Mouse (Mus musculus) embryonic stem cell, embryonic (primary cell): ENCODE measurements around the gene Ccin.

ENCODE experiments used
- CTCF ChIA-PET, 4 experiments: fragments of 300-600 bp in 2 of 4; fragments of 350-600 bp in 2 of 4; sonication (Branson Sonifier 250); formaldehyde crosslinking; loops; one replicate each; lab custom pipeline; 2022; ENCODE audit warnings: inconsistent platforms in 2 of 4; lab: Charles Lee
- POLR2A ChIA-PET, 4 experiments: fragments of 300-600 bp in 2 of 4; fragments of 350-600 bp in 2 of 4; sonication (Branson Sonifier 250); formaldehyde crosslinking; loops; one replicate each; lab custom pipeline; 2022; ENCODE audit warnings: antibody characterized with exemption in 4 of 4, inconsistent platforms in 1 of 4; lab: Charles Lee

The Ccin gene

GRCm38 (mm10) chr4:43983181-43983580 lies at the start of gene Ccin:
Gene Ccin, plus strand, starts transcription at chr4:43983483.
- ChIA-PET CTCF (interaction anchor here (0.6 to 8.1 kb wide), 15 partner anchors 9 to 554 kb away, joined by 3 to 132 read pairs (median 5); partner anchors contain the start of genes Creb3 (in 1 of the 4) and Tln1 (in 1 of the 4)), POLR2A (interaction anchor here in 3 of 4 experiments (0.9 to 6.2 kb wide), 17 partner anchors 9 to 89 kb away, joined by 3 to 53 read pairs (median 6); partner anchors contain the start of genes Clta (in 1 of the 3) and Glipr2 (in 1 of the 3))

GRCm38 (mm10) chr4:43936186-43936585 lies 47.1 kb upstream of the Ccin start:
- CTCF ChIA-PET, result interaction anchor here in 3 of 4 experiments (0.8 to 1.9 kb wide), 5 partner anchors 10 to 46 kb away, joined by 3 to 6 read pairs (median 4); no protein-coding TSS in a partner anchor
- POLR2A ChIA-PET, result interaction anchor here in 2 of 4 experiments (0.7 to 1.4 kb wide), 7 partner anchors 9 to 40 kb away, joined by 3 to 6 read pairs (median 3); partner anchors contain the start of gene Glipr2 (in 1 of the 2)

GRCm38 (mm10) chr4:43936749-43937674 lies 46.3 kb upstream of the Ccin start:
- CTCF ChIA-PET, result interaction anchor here (0.5 to 1.9 kb wide), 7 partner anchors 11 to 236 kb away, joined by 3 to 9 read pairs (median 4); no protein-coding TSS in a partner anchor
- POLR2A ChIA-PET, result interaction anchor here in 3 of 4 experiments (0.7 to 1.4 kb wide), 9 partner anchors 8 to 39 kb away, joined by 3 to 6 read pairs (median 3); partner anchors contain the start of gene Glipr2 (in 1 of the 3)

GRCm38 (mm10) chr4:43941315-43941714 lies 42.0 kb upstream of the Ccin start:
- ChIA-PET POLR2A (interaction anchor here in 3 of 4 experiments (0.7 to 2.2 kb wide), 11 partner anchors 13 to 71 kb away, joined by 3 to 7 read pairs (median 4); partner anchors contain the start of gene Clta (in 1 of the 3)), CTCF (interaction anchor here in 3 of 4 experiments (0.7 to 2.1 kb wide), 4 partner anchors 16 to 461 kb away, joined by 3 to 8 read pairs (median 4); partner anchors contain the start of gene Ccin (in 1 of the 3))

- POLR2A ChIA-PET, result interaction anchor here (0.9 to 2.2 kb wide), 19 partner anchors 9 to 70 kb away, joined by 3 to 11 read pairs (median 4); partner anchors contain the start of genes Glipr2 (in 2 of the 4), Ccin (in 1 of the 4) and Clta (in 1 of the 4)
- CTCF ChIA-PET, result interaction anchor here (0.6 to 2.1 kb wide), 5 partner anchors 17 to 69 kb away, joined by 3 to 8 read pairs (median 4); partner anchors contain the start of gene Ccin (in 1 of the 4)
Observed at GRCm38 (mm10) chr4:43942421-43942820, 40.9 kb upstream of the Ccin start.

GRCm38 (mm10) chr4:43947571-43947970 lies 35.7 kb upstream of the Ccin start:
- POLR2A ChIA-PET, result interaction anchor here in 1 of 4 experiments (0.5 kb wide), 1 partner anchor 17 kb away, joined by 3 read pairs; no protein-coding TSS in a partner anchor
- CTCF ChIA-PET, result interaction anchor here in 1 of 4 experiments (1.4 kb wide), 1 partner anchor 13 kb away, joined by 3 read pairs; no protein-coding TSS in a partner anchor

- ChIA-PET CTCF (interaction anchor here (0.7 to 3.5 kb wide), 17 partner anchors 11 to 327 kb away, joined by 3 to 14 read pairs (median 4); no protein-coding TSS in a partner anchor), POLR2A (interaction anchor here in 3 of 4 experiments (0.7 to 6.0 kb wide), 26 partner anchors 8 to 395 kb away, joined by 3 to 98 read pairs (median 3); partner anchors contain the start of genes Ccin (in 1 of the 3), Creb3 (in 1 of the 3), Gba2 (in 1 of the 3) and Rgp1 (in 1 of the 3))
Observed at GRCm38 (mm10) chr4:43957292-43957845, 25.9 kb upstream of the Ccin start, which contains the start of gene Glipr2. Gene Glipr2, plus strand, starts transcription at chr4:43957401.

GRCm38 (mm10) chr4:43957846-43958461 lies 25.3 kb upstream of the Ccin start:
- ChIA-PET POLR2A (interaction anchor here (0.7 to 6.0 kb wide), 25 partner anchors 8 to 396 kb away, joined by 3 to 98 read pairs (median 3); partner anchors contain the start of genes Ccin (in 1 of the 4), Creb3 (in 1 of the 4), Gba2 (in 1 of the 4) and Rgp1 (in 1 of the 4)), CTCF (interaction anchor here in 2 of 4 experiments (0.6 to 3.5 kb wide), 16 partner anchors 11 to 328 kb away, joined by 3 to 14 read pairs (median 4); no protein-coding TSS in a partner anchor)

- CTCF ChIA-PET, result interaction anchor here in 3 of 4 experiments (0.5 to 1.3 kb wide), 3 partner anchors 34 to 666 kb away, joined by 3 to 4 read pairs (median 3); no protein-coding TSS in a partner anchor
- POLR2A ChIA-PET, result interaction anchor here (0.5 to 6.0 kb wide), 14 partner anchors 11 to 250 kb away, joined by 3 to 98 read pairs (median 4); partner anchors contain the start of genes Ccin (in 1 of the 4), Clta (in 1 of the 4) and Olfr71 (in 1 of the 4)
Observed at GRCm38 (mm10) chr4:43959523-43960179, 23.6 kb upstream of the Ccin start.

GRCm38 (mm10) chr4:43960207-43960606 lies 23.1 kb upstream of the Ccin start:
- ChIA-PET CTCF (interaction anchor here in 1 of 4 experiments (0.5 kb wide), 1 partner anchor 666 kb away, joined by 4 read pairs; no protein-coding TSS in a partner anchor), POLR2A (interaction anchor here in 3 of 4 experiments (0.9 to 6.0 kb wide), 7 partner anchors 12 to 53 kb away, joined by 3 to 98 read pairs (median 4); partner anchors contain the start of gene Ccin (in 1 of the 3))

GRCm38 (mm10) chr4:43964326-43964833 lies 18.9 kb upstream of the Ccin start:
- ChIA-PET CTCF (interaction anchor here in 2 of 4 experiments (0.7 to 1.9 kb wide), 4 partner anchors 18 to 201 kb away, joined by 3 to 5 read pairs (median 3); no protein-coding TSS in a partner anchor), POLR2A (interaction anchor here in 3 of 4 experiments (0.6 to 2.6 kb wide), 19 partner anchors 8 to 206 kb away, joined by 3 to 13 read pairs (median 4); partner anchors contain the start of gene Clta (in 1 of the 3))

- POLR2A ChIA-PET, result interaction anchor here (0.6 to 2.6 kb wide), 24 partner anchors 7 to 205 kb away, joined by 3 to 13 read pairs (median 4); partner anchors contain the start of genes Clta (in 1 of the 4) and Glipr2 (in 1 of the 4)
- CTCF ChIA-PET, result interaction anchor here in 3 of 4 experiments (0.7 to 1.9 kb wide), 6 partner anchors 17 to 234 kb away, joined by 3 to 5 read pairs (median 3); no protein-coding TSS in a partner anchor
Observed at GRCm38 (mm10) chr4:43964951-43965684, 18.2 kb upstream of the Ccin start.

- ChIA-PET CTCF (interaction anchor here in 2 of 4 experiments (1.2 to 1.9 kb wide), 3 partner anchors 16 to 235 kb away, joined by 3 to 5 read pairs (median 4); no protein-coding TSS in a partner anchor), POLR2A (interaction anchor here (0.6 to 2.6 kb wide), 18 partner anchors 8 to 169 kb away, joined by 3 to 10 read pairs (median 4); partner anchors contain the start of genes Clta (in 1 of the 4) and Glipr2 (in 1 of the 4))
Observed at GRCm38 (mm10) chr4:43965856-43966535, 17.3 kb upstream of the Ccin start.

GRCm38 (mm10) chr4:43968650-43969049 lies 14.6 kb upstream of the Ccin start:
- POLR2A ChIA-PET, result interaction anchor here in 3 of 4 experiments (0.8 to 11.2 kb wide), 8 partner anchors 11 to 123 kb away, joined by 3 to 98 read pairs (median 6); partner anchors contain the start of genes Glipr2 (in 2 of the 3) and Ccin (in 1 of the 3)
- CTCF ChIA-PET, result interaction anchor here in 2 of 4 experiments (0.9 to 1.9 kb wide), 3 partner anchors 11 to 43 kb away, joined by 3 to 10 read pairs (median 3); partner anchors contain the start of gene Glipr2 (in 1 of the 2)
